Comparison of ENCODE assay signal across 11 mouse cellular contexts in the genomic region with DNA sequence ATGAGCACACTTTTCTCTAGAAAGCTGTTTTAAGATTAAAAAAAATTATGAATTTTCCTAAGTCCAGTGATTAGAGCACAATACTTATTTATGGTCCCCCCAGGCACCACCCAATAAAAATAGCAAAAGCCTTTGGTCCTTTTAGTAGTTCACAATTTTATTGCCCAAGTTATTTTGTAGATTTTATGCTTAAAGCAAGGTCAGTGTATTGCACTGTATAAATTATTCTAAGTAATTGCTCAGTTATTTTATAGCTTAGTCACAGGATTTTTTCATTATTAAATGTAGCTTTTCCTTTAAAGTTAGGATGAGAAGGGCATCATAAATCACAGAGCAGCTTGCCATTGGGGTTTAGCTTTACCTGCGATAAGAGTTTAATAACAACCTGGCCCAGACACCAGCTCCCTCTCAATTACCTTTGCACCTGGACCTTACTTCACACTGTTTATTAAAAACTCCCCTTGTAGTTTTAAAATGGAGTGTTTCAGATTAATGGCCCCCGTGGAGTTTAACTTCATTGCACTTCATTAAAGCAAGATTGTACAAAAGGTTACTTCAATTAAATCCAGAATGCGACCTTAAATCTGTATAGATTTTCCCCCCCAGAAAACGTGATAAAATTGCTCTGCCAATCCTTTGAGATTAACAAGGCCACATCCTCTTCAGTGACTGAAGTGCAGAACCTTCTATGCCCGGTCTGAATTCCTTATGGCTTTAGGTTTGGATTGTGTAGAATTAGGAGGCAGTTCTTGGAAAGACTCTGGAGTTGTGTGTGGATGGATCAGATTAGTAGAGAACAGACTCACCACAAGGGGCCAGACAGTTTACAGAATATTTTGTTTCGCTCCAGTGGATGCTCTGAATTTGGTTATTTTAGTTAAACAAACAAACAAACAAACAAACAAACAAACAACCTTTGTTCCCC.
"Had no signal": no experiment of that assay in that cellular context is flagged by ENCODE, and none has a peak within 500 bp of the region (broad histone marks: within the 10 kb centered on the region; RNA-seq: fewer than 3 reads in every experiment).

No protein-coding gene starts in this region.

- DNase-seq: kidney, adult 9 months; kidney, postnatal 14 days; liver, embryonic 13.5 days; liver, postnatal 0 days; lung, postnatal 36 days; right cerebral cortex, postnatal 14 days; thymus, postnatal 4 days had no signal

- H3K9ac ChIP-seq: limb, embryonic 15.5 days; liver, embryonic 13.5 days; liver, postnatal 0 days; midbrain, embryonic 13.5 days had no signal

- ATAC-seq: liver, postnatal 0 days; lung, postnatal 0 days; midbrain, embryonic 13.5 days had no signal

- H3K27me3 ChIP-seq: liver, embryonic 13.5 days; midbrain, embryonic 13.5 days had no signal

- H3K4me3 ChIP-seq: left cerebral cortex, adult 2 months; limb, embryonic 15.5 days; liver, embryonic 13.5 days; midbrain, embryonic 13.5 days had no signal

- H3K27ac ChIP-seq: left cerebral cortex, adult 2 months; limb, embryonic 15.5 days; liver, embryonic 13.5 days; midbrain, embryonic 13.5 days had no signal

- H3K4me1 ChIP-seq: limb, embryonic 15.5 days; liver, embryonic 13.5 days; midbrain, embryonic 13.5 days had no signal

- H3K4me2 ChIP-seq: limb, embryonic 15.5 days; liver, embryonic 13.5 days; midbrain, embryonic 13.5 days had no signal

- H3K36me3 ChIP-seq: limb, embryonic 15.5 days; liver, embryonic 13.5 days; midbrain, embryonic 13.5 days had no signal

- H3K9me3 ChIP-seq: limb, embryonic 15.5 days; liver, embryonic 13.5 days; midbrain, embryonic 13.5 days had no signal
